Mouse (Mus musculus) limb, embryonic 10.5 days (tissue): ENCODE data around the gene D430041D05Rik. TPM values are rescaled to one million over a fixed set of nuclear protein-coding genes. Genes with fewer than 3 reads are reported as not detected.

Experiments
- DNase-seq: peaks from one replicate; pipeline ENCODE4 v3.0.0-alpha.2; 2017; ENCODE audit warnings: low spot score
- H3K27ac ChIP-seq: fragments of 300-500 bp; sonication (generic); 2 replicates; pipeline ENCODE4 v1.5.1; 2016; ENCODE audit warnings: mild to moderate bottlenecking
- H3K27me3 ChIP-seq: fragments of 300-500 bp; sonication (generic); 2 replicates; pipeline ENCODE4 v1.6.1; 2016; ENCODE audit warnings: low read depth, mild to moderate bottlenecking; ENCODE audit not compliant: poor library complexity, severe bottlenecking
- H3K36me3 ChIP-seq: fragments of 300-500 bp; sonication (generic); 2 replicates; pipeline ENCODE4 v1.6.1; 2016; ENCODE audit warnings: mild to moderate bottlenecking, moderate library complexity
- H3K4me1 ChIP-seq: fragments of 300-500 bp; sonication (generic); 2 replicates; pipeline ENCODE4 v1.6.1; 2016
- H3K4me3 ChIP-seq: fragments of 300-500 bp; sonication (generic); 2 replicates; pipeline ENCODE4 v1.5.1; 2016; ENCODE audit warnings: mild to moderate bottlenecking, moderate library complexity
- H3K9me3 ChIP-seq: fragments of 300-500 bp; sonication (generic); replicated peaks from 2 replicates; pipeline ENCODE4 v1.6.1; 2016; ENCODE audit warnings: mild to moderate bottlenecking
- WGBS: fragments of 180-500 bp; shearing (Covaris S2); methylation state at CpG from one replicate; pipeline ENCODE4 v1.1.7; 2016; 5-methylcytosine and 5-hydroxymethylcytosine counted together
- polyA plus RNA-seq: library from polyadenylated mRNA; unstranded; fragments of >200 nt; fragmentation: Nextera tagmentation; extraction: Ambion mirVana; gene quantifications from 2 replicates; pipeline ENCODE4 v1.2.1, GENCODE M21; 2016

D430041D05Rik gene
- polyA plus RNA-seq, 1 experiment from 2014 or later: 0.81 TPM

DNA sequence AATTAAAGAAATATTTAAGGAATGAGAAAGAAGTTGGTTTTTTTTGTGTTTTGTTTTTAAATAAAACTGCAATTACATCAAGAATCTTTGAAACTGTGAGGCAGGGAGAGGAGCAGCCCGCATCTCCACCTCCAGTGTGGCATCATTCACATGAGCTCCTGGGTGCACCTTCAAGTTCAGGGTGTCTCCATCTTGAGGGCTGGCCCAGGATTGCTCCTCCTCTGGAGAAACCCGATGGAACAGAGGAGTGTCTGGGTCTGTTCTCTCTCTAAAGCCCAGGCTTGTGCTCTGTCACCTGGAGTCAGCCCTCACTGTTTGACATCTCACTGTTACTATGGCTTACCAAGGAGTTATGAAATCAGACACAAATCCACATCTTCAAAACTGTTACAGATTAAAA lies 219.1 kb downstream of the D430041D05Rik start:
- DNase-seq: no peak
- Histone ChIP-seq H3K27me3 (no peaks in the 10 kb centered on the region), H3K9me3 (no peaks in the 10 kb centered on the region), H3K4me3 (no peak overlapping the region), H3K4me1 (no peaks in the 10 kb centered on the region), H3K27ac (no peak overlapping the region), H3K36me3 (no peaks in the 10 kb centered on the region)
- 60% methylated on average over 2 of the region's 2 CpGs for WGBS

DNA sequence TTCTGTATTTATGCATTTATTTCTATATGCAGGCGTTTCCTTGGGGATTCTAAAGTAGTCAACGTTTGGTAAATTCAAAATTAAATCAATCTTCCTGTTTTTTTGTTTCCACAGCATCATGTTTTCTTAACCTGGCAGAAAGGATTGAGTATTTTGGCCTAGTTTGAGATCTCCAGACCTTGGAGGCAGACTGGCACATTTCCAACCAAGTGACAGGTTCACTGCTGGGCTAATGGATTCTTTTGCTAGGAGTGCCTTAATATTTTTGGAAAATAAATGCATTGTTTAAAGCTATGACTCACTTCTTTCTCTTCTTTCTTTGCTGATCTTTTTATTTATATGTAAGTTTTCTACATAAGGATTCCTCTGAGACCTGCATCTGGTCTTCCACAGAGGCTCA lies 222.0 kb downstream of the D430041D05Rik start:
- H3K36me3 ChIP-seq: no peaks in the 10 kb centered on the region
- H3K27ac ChIP-seq: no peak overlapping the region
- H3K9me3 ChIP-seq: no peaks in the 10 kb centered on the region
- H3K4me1 ChIP-seq: no peaks in the 10 kb centered on the region
- H3K27me3 ChIP-seq: no peaks in the 10 kb centered on the region
- no peak overlapping the region for H3K4me3 ChIP-seq
- DNase-seq: no peak
- 76% methylated on average over 2 of the region's 2 CpGs for WGBS

DNA sequence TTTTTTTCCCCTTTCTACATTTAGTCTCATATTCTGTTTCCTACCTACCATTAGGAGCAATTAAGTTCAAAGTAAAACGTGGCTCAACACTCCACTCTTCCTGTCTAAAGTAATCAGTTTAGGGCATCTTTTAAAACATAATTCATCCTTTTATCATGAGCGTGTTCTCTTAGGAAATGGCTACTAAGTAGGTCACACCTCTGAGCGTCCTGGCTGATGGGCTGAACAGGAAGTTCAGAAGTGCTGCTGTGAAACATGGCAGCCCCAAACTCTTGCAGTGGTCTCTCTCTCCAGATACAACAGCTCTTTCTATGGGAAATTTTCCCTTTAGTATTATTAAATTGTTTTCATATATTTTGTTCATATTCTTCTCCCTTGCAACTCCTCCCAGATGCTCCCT lies 223.7 kb downstream of the D430041D05Rik start:
- H3K27ac ChIP-seq: no peak overlapping the region
- no peaks in the 10 kb centered on the region for H3K9me3 ChIP-seq
- H3K27me3 ChIP-seq: no peaks in the 10 kb centered on the region
- H3K4me1 ChIP-seq: no peaks in the 10 kb centered on the region
- no peak overlapping the region for H3K4me3 ChIP-seq
- no peaks in the 10 kb centered on the region for H3K36me3 ChIP-seq
- WGBS: 52% methylated on average over 3 of the region's 3 CpGs
- DNase-seq: no peak

- WGBS: 91% methylated on average over 5 of the region's 5 CpGs
- Histone ChIP-seq H3K9me3 (no peaks in the 10 kb centered on the region), H3K27ac (no peak overlapping the region), H3K4me1 (no peaks in the 10 kb centered on the region), H3K27me3 (no peaks in the 10 kb centered on the region), H3K36me3 (no peaks in the 10 kb centered on the region), H3K4me3 (no peak overlapping the region)
- no peak for DNase-seq
These were observed 225.2 kb downstream of the D430041D05Rik start for GRCm38 (mm10) chr2:104185616-104186015.

- Histone ChIP-seq H3K27me3 (no peaks in the 10 kb centered on the region), H3K4me1 (no peaks in the 10 kb centered on the region), H3K36me3 (no peaks in the 10 kb centered on the region), H3K9me3 (no peaks in the 10 kb centered on the region), H3K4me3 (no peak overlapping the region), H3K27ac (no peak overlapping the region)
- no peak for DNase-seq
- WGBS: 61% methylated on average over 4 of the region's 4 CpGs
These were observed 226.5 kb downstream of the D430041D05Rik start for GRCm38 (mm10) chr2:104184296-104184695.

GRCm38 (mm10) chr2:104183246-104183845 lies 227.5 kb downstream of the D430041D05Rik start:
- WGBS: 68% methylated on average over 5 of the region's 5 CpGs
- Histone ChIP-seq H3K36me3 (no peaks in the 10 kb centered on the region), H3K9me3 (no peaks in the 10 kb centered on the region)

GRCm38 (mm10) chr2:104179636-104180035 lies 231.2 kb downstream of the D430041D05Rik start:
- H3K4me3 ChIP-seq: no peak overlapping the region
- WGBS: 86% methylated on average over 8 of the region's 8 CpGs
- DNase-seq: no peak
- H3K27ac ChIP-seq: no peak overlapping the region
- no peaks in the 10 kb centered on the region for H3K36me3 ChIP-seq
- H3K9me3 ChIP-seq: no peaks in the 10 kb centered on the region
- H3K4me1 ChIP-seq: peaks cover 18% of the 10 kb centered on the region
- no peaks in the 10 kb centered on the region for H3K27me3 ChIP-seq

More at GRCm38 (mm10) chr2:104183246-104183845, 227.5 kb downstream of the D430041D05Rik start:
- Histone ChIP-seq H3K4me1 (no peaks in the 10 kb centered on the region), H3K4me3 (no peak overlapping the region), H3K27me3 (no peaks in the 10 kb centered on the region), H3K27ac (no peak overlapping the region)
- no peak for DNase-seq

DNA sequence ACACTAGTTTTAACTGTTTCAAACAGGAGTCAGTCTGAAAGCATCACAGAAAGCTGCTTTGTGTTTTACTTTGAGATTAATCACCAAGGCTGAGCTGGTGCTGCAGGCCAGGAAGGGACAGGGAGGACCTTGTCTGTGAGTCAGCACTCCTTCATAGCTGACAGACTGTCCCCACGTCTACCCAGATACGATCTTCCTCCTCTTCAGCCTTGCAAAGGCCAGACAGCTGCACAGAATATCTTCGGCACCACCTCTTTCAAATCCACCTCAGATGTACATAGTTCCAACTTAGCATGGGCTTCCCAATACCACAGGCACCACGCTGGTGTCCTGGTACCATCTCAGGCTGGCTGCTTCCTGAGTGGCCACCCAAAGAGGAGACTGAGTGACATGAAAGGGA lies 232.6 kb downstream of the D430041D05Rik start:
- Histone ChIP-seq H3K36me3 (no peaks in the 10 kb centered on the region), H3K4me1 (peaks cover 18% of the 10 kb centered on the region), H3K27ac (no peak overlapping the region), H3K4me3 (no peak overlapping the region), H3K27me3 (no peaks in the 10 kb centered on the region), H3K9me3 (no peaks in the 10 kb centered on the region)
- WGBS: 95% methylated on average over 4 of the region's 4 CpGs
- no peak for DNase-seq

DNA sequence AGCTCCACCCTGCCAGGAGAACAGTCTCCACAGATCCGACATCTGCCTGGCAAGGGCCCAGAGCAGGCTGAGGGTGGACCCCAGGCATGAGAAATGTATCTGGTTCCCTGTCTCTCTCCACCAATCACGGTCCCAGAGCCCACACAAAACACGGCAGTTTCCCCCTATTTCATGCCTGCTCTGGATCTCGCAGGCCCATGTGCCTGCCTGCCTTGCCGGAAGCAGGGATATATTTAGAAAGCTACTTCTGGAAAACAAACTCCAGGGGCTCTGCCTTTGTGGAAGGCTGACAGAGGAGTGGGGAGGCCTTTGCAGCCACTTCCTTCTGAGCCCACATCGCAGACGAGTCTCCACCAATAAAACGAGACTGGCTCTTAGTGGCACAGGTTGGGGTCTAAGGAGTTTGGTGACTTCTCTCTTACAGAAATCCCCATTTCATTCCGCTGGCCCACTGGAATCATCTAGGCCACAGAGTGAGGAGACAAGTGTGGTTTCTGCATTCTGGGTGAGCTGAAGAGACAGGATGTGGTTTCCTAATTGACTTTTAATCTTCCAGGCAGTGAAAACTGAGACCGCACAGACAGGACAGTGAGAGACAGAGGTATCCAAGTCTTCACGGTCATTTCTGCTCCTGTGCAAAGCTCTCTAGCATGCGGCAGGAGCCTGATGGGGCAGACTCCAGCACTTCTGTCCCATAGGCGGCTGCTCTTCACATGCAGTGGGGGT lies 233.7 kb downstream of the D430041D05Rik start:
- Histone ChIP-seq H3K4me1 (peaks cover 18% of the 10 kb centered on the region), H3K36me3 (no peaks in the 10 kb centered on the region), H3K27me3 (no peaks in the 10 kb centered on the region), H3K9me3 (no peaks in the 10 kb centered on the region), H3K27ac (peak overlapping the region; percentile 73), H3K4me3 (no peak overlapping the region)
- peak; percentile 33 for DNase-seq
- 52% methylated on average over 13 of the region's 13 CpGs for WGBS

GRCm38 (mm10) chr2:104176166-104176978 lies 234.4 kb downstream of the D430041D05Rik start:
- WGBS: 64% methylated on average over 17 of the region's 17 CpGs
- Histone ChIP-seq H3K9me3 (no peaks in the 10 kb centered on the region), H3K4me3 (no peak overlapping the region), H3K27me3 (no peaks in the 10 kb centered on the region), H3K36me3 (no peaks in the 10 kb centered on the region), H3K27ac (peak overlapping the region; percentile 73), H3K4me1 (peaks cover 18% of the 10 kb centered on the region)
- DNase-seq: no peak

- 90% methylated on average over 9 of the region's 9 CpGs for WGBS
- no peaks in the 10 kb centered on the region for H3K27me3 ChIP-seq
- H3K9me3 ChIP-seq: no peaks in the 10 kb centered on the region
- peaks cover 18% of the 10 kb centered on the region for H3K4me1 ChIP-seq
- H3K36me3 ChIP-seq: no peaks in the 10 kb centered on the region
- H3K4me3 ChIP-seq: no peak overlapping the region
- no peak overlapping the region for H3K27ac ChIP-seq
- DNase-seq: no peak
These were observed 235.2 kb downstream of the D430041D05Rik start for GRCm38 (mm10) chr2:104175476-104176165.

GRCm38 (mm10) chr2:104173431-104173830 lies 237.4 kb downstream of the D430041D05Rik start:
- H3K9me3 ChIP-seq: no peaks in the 10 kb centered on the region

More at GRCm38 (mm10) chr2:104173431-104173830, 237.4 kb downstream of the D430041D05Rik start:
- Histone ChIP-seq H3K4me3 (no peak overlapping the region), H3K27me3 (no peaks in the 10 kb centered on the region), H3K36me3 (no peaks in the 10 kb centered on the region), H3K27ac (no peak overlapping the region), H3K4me1 (peaks cover 18% of the 10 kb centered on the region)
- DNase-seq: no peak
- 92% methylated on average over 3 of the region's 3 CpGs for WGBS
